Mouse (Mus musculus) frontal cortex, postnatal 10 days (tissue): Measurements from ENCODE around the gene Olfr1036.
"Not testable (repeated sequence)": the region's sequence is repeated elsewhere in the genome, so short reads cannot be mapped to it uniquely, and the experiment has no call there.

Experiments used
- DNase-seq, 2 experiments: peaks; one replicate each; pipeline ENCODE4 v3.0.0; 2022; ENCODE audit warnings: low spot score in 2 of 2, mixed read lengths in 1 of 2

The Olfr1036 gene

DNA sequence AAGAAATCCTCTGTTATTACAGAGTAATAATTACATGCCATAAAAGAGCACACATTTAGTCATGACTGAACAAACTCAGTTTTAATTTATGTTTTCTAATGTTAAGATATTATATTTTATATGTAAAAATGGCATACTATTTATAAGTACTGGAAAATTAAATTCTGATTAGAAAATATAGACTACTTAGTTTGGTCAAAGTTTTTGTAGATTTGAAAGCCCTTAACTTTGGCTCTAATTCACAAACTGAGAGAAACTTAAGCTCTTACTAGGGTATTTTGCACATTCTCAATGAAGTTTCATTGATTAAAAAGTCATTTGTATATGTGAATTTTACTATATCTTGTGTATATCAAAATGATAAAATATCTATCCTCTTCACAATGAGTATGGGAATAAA lies at the start of gene Olfr1036:
Gene Olfr1036 (plus strand): TSS at position 301 of the 400 bp plus-strand sequence.
- not testable (repeated sequence) for DNase-seq

DNA sequence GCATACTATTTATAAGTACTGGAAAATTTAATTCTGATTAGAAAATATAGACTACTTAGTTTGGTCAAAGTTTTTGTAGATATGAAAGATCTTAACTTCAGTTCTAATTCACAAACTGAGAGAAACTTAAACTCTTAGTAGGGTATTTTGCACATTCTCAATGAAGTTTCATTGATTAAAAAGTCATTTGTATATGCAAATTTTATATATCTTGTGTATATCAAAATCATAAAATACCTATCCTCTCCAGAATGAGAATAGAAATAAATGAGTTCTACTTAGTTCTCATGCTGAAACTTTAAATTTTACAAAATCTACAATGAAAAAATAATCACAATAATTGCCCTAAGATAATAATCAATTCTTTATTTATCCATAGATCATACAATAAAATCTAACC lies 28.2 kb upstream of the Olfr1036 start, which contains the start of gene Olfr1034:
Gene Olfr1034 (plus strand): TSS at position 301 of the 400 bp plus-strand sequence.
- no peak for DNase-seq

DNA sequence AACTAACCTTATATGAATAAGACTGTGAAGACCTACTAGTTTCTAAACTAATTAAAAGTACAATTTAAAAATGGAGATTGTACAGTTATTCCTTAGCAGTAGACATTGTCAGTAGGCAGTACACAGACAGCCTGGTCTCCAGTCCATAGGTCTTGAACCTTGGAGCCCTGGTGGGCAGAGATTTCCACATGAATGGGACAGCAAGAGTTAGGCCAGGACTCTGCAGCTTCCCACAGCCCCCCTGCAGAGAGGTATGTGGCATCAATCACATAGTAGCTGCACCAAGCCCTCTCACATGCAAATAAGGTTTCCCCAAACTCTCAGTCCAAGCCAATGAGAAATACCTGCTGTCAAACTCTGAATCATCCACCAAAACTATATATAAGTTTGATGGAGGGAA lies 23.0 kb upstream of the Olfr1036 start:
- not testable (repeated sequence) for DNase-seq

DNA sequence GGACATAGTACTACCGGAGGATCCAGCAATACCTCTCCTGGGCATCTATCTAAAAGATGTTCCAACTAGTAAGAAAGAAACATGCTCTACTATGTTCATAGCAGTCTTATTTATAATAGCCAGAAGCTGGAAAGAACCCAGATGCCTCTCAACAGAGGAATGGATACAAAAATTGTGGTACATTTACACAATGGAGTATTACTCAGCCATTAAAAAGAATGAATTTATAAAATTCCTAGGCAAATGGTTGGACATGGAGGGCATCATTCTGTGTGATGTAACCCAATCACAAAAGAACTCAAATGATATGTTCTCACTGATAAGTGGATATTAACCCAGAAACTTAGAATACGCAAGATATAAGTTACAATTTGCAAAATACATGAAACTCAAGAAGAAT lies 10.0 kb upstream of the Olfr1036 start:
- DNase-seq: not testable (repeated sequence)

DNA sequence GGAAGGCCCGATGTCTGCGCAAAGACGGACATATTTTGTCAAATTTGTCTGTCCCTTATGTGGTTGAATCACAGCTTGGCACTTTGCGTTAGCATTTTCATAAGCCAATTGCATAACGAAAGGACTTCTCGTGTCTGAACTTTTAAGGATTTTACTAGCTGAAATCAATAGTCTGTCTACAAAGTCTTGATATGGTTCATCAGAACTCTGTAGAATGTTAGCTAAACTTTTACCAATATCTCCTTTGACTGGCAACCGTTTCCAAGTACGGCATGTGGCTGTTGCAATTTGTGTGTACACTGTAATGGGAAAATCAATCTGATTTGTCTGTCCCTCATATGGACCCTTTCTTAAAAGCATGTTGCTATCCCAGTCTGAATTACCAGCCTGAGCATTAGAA lies 3.6 kb upstream of the Olfr1036 start:
- no peak for DNase-seq

DNA sequence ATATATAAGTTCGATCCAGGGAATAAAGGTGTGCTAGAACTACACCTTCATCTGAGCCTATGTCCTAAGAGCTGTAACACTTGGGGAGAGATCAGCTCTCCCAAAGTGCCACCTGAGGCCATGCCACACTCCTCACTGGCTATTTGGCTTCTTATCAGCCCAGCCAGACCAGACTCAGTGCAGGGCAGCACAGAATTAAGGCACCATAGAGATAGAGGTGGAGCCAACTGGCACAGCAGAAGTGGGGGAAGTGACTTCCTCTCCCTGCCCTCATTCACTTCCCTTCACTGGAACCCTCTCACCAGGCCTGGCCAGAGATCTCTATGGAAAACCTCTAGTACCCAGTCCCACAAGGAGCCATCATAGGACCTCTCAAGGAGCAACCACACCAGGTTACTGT lies 6.7 kb downstream of the Olfr1036 start:
- DNase-seq: not testable (repeated sequence)

DNA sequence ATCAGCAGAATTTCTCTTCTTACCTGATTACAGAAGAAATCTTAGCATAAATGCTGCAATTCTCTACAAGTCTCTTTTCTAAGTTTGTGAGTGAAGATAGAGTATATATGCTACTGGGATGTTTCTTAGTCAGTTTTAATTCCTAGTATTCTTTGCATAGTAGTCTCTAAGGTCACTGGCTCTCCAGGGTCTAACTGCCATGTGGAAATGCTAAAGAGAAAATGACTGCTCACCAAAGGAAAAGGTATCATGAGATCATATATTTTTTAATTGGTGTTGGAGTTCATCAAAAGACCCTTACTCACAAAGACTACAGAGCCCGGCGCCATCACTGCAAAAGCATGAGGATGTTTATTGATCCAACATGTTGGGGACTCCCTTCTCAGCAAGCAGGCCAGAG lies 13.5 kb downstream of the Olfr1036 start, which contains the start of gene Olfr1037:
Gene Olfr1037 (minus strand): TSS at position 101 of the 400 bp plus-strand sequence.
- DNase-seq: no peak
